Mouse (Mus musculus) ES-Bruce4 (cell line): ENCODE results near the gene Pgrmc2. TPM values are rescaled to one million over a fixed set of nuclear protein-coding genes. Genes with fewer than 3 reads are reported as not detected.

Experiments
- H3K27ac ChIP-seq: 2 replicates; pipeline ENCODE4 v1.5.1; 2012; ENCODE audit warnings: low read length, inconsistent platforms; ENCODE audit not compliant: insufficient read depth
- H3K27me3 ChIP-seq: 2 replicates; pipeline ENCODE4 v1.6.1; 2012; ENCODE audit warnings: mild to moderate bottlenecking, low read length, inconsistent platforms; ENCODE audit not compliant: control insufficient read depth, poor library complexity, insufficient read depth, severe bottlenecking
- H3K36me3 ChIP-seq: 2 replicates; pipeline ENCODE4 v1.6.1; 2012; ENCODE audit warnings: inconsistent platforms, mild to moderate bottlenecking, low read length, moderate library complexity; ENCODE audit not compliant: control insufficient read depth, poor library complexity, insufficient read depth, severe bottlenecking
- H3K4me1 ChIP-seq: one replicate; pipeline ENCODE4 v1.8.1; 2011; ENCODE audit warnings: low read length; ENCODE audit not compliant: control insufficient read depth, insufficient read depth
- H3K4me3 ChIP-seq: 2 replicates; pipeline ENCODE4 v1.5.1; 2011; ENCODE audit warnings: low read depth, mild to moderate bottlenecking, low read length
- H3K9ac ChIP-seq: 2 replicates; pipeline ENCODE4 v1.6.1; 2012; ENCODE audit warnings: low read depth, mild to moderate bottlenecking, inconsistent platforms; ENCODE audit not compliant: poor library complexity, severe bottlenecking
- H3K9me3 ChIP-seq: replicated peaks from 2 replicates; pipeline ENCODE4 v1.6.1; 2012; ENCODE audit warnings: mild to moderate bottlenecking, low read length, inconsistent platforms; ENCODE audit not compliant: control insufficient read depth, poor library complexity, insufficient read depth, severe bottlenecking
- CTCF ChIP-seq: IDR thresholded peaks from one replicate; pipeline ENCODE4 v1.8.1; 2011; ENCODE audit warnings: low read depth, low read length
- EP300 ChIP-seq: IDR thresholded peaks from 2 replicates; pipeline ENCODE4 v1.6.1; 2011; ENCODE audit warnings: low read depth, low read length; ENCODE audit not compliant: insufficient read depth
- POLR2A ChIP-seq: IDR thresholded peaks from one replicate; pipeline ENCODE4 v1.8.1; 2011; ENCODE audit warnings: low read length; ENCODE audit not compliant: insufficient read depth
- polyA plus RNA-seq: library from polyadenylated mRNA; stranded (reverse); fragments of >200 nt; gene quantifications from 2 replicates; pipeline ENCODE4 v1.2.4, GENCODE M21; 2011; ENCODE audit warnings: low read depth; ENCODE audit not compliant: missing spikeins, insufficient read depth, insufficient read length

Pgrmc2 gene
- polyA plus RNA-seq, 1 experiment, result 48.0 TPM

DNA sequence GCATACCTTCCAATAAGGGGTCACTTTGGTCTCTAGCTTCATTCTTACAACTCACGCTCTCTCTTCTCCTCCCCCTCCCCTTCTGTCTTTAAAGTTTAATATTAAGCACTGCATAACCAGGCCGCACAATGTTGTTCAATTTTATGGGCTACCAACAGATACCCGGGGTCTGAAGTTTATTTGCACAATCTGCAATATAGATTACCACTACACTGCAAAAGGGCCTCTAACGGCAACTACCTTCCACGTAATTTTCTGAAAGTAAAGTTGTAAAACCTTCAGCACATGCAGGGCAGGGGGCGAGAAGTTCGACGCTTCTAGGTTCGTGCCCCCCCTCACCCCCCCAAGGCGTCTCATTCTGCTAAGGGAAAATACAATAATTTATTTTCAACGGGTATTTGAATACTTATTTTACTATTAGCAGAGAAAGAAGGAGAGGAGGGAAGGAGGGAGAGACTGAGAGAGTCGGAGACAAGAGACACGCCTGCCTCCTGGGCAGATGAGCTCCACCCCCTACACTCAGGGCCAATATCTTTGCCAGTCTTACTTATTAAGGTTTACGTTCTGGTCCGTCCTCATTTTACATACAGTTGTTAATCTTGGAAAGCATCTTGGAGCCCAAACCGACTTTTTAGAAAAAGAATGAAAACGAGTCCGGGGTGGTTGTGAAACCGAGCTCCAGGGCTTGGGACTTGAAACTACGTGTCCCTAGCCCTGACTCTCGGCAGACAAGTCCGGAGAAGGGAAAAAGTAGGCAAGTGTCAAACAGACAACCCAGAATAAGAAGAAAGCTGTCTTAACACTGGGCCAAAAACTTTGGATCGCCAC lies 1.2 kb downstream of the Pgrmc2 start:
- Histone ChIP-seq H3K9me3 (no peaks in the 10 kb centered on the region), H3K27ac (no peak overlapping the region), H3K36me3 (no peaks in the 10 kb centered on the region; the same call in none of the 2 replicates), H3K9ac (peak overlapping the region; percentile 89), H3K4me3 (peak overlapping the region; percentile 92), H3K27me3 (no peaks in the 10 kb centered on the region), H3K4me1 (peaks cover 4% of the 10 kb centered on the region)
- TF ChIP-seq CTCF, result no peak
- no peak for TF ChIP-seq POLR2A
- TF ChIP-seq EP300, result no peak

DNA sequence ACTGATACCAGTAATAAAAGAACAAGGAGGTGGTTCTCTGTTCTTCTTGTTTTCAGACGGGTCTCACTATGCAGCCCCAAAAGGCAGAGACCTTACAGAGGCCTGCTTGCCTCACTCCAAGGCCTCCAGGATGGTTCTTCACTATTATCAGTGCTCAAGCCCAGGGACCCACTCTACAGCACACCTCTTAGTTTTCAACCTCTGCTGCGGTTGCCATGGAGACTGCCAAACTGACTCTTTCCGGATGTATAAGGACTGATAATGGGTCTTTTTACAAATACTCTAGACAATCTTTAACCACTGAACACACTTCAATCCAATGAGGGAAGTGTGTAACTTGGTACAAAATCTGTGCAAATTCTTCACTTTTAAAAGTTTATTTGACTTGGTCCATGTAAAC lies 2.1 kb downstream of the Pgrmc2 start:
- H3K36me3 ChIP-seq, result no peaks in the 10 kb centered on the region; the same call in none of the 2 replicates
- peaks cover 4% of the 10 kb centered on the region for H3K4me1 ChIP-seq
- H3K9ac ChIP-seq, result no peak overlapping the region
- no peaks in the 10 kb centered on the region for H3K27me3 ChIP-seq
- no peak overlapping the region for H3K27ac ChIP-seq
- no peak for TF ChIP-seq POLR2A
- TF ChIP-seq CTCF, result no peak
- TF ChIP-seq EP300, result no peak
- H3K4me3 ChIP-seq, result no peak overlapping the region
- no peaks in the 10 kb centered on the region for H3K9me3 ChIP-seq

GRCm38 (mm10) chr3:41078673-41079072 lies 4.2 kb downstream of the Pgrmc2 start:
- Histone ChIP-seq H3K27me3 (no peaks in the 10 kb centered on the region), H3K9me3 (no peaks in the 10 kb centered on the region), H3K36me3 (no peaks in the 10 kb centered on the region; the same call in none of the 2 replicates), H3K9ac (no peak overlapping the region), H3K27ac (no peak overlapping the region), H3K4me3 (no peak overlapping the region), H3K4me1 (peaks cover 2% of the 10 kb centered on the region)
- TF ChIP-seq POLR2A (no peak), EP300 (no peak), CTCF (no peak)

DNA sequence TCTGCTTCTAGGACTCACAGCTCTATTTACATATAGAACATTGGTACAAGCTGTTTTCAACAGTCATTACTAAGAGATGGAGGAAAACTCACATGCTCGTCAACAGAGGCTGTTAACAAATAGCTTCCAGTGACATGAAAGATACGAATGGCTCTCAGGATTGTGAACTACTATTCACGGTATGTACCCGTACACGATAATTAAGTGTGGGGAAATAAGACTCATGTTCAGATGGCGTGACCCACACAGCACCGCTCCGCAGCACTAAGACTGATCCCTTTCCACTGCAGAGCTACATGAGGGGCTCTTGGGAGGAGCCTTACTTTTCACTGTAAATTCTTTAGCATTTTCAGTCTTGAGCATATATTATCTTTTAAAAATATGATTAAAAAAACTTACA lies 7.5 kb downstream of the Pgrmc2 start:
- TF ChIP-seq CTCF, result no peak
- TF ChIP-seq POLR2A, result no peak
- no peak for TF ChIP-seq EP300
- no peak overlapping the region for H3K4me3 ChIP-seq
- no peaks in the 10 kb centered on the region; the same call in 1 of the 2 replicates for H3K27me3 ChIP-seq
- peaks cover 1% of the 10 kb centered on the region for H3K4me1 ChIP-seq
- H3K9ac ChIP-seq, result no peak overlapping the region
- no peak overlapping the region for H3K27ac ChIP-seq
- H3K36me3 ChIP-seq, result no peaks in the 10 kb centered on the region; the same call in none of the 2 replicates
- H3K9me3 ChIP-seq, result no peaks in the 10 kb centered on the region

DNA sequence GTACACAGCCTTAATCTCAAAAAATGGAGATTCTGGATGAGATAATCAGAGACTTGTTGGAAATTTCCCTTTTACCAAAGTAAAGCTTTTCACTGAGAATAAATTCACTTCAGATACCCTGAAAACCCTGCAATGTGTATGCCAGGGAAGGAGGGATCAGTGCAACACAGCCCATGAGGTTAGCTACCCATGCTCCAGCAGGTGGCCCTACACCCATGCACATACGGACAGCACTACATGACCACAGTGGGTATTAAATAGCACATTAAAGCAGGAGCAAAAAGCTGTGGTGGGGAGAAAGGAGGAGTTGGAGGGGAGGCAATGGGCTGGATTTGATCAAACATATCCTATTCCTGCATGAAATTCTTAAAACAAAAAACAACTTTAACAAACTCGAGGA lies 12.3 kb downstream of the Pgrmc2 start:
- Histone ChIP-seq H3K27me3 (no peaks in the 10 kb centered on the region; the same call in 1 of the 2 replicates), H3K27ac (no peak overlapping the region), H3K4me3 (no peak overlapping the region), H3K9me3 (no peaks in the 10 kb centered on the region), H3K36me3 (peaks cover 27% of the 10 kb centered on the region), H3K9ac (no peak overlapping the region), H3K4me1 (peaks cover 1% of the 10 kb centered on the region)
- no peak for TF ChIP-seq POLR2A
- TF ChIP-seq CTCF, result peak; percentile 30

GRCm38 (mm10) chr3:41065320-41065719 lies 17.5 kb downstream of the Pgrmc2 start:
- Histone ChIP-seq H3K36me3 (peaks cover 27% of the 10 kb centered on the region), H3K4me1 (no peaks in the 10 kb centered on the region), H3K27ac (no peak overlapping the region), H3K4me3 (no peak overlapping the region), H3K27me3 (no peaks in the 10 kb centered on the region), H3K9ac (no peak overlapping the region), H3K9me3 (no peaks in the 10 kb centered on the region)
- no peak for TF ChIP-seq CTCF
- TF ChIP-seq POLR2A, result no peak
- no peak for TF ChIP-seq EP300
